Mouse (Mus musculus): Measurements from ENCODE around the gene Elf2. TPM values are rescaled to one million over a fixed set of nuclear protein-coding genes. Genes with fewer than 3 reads are reported as not detected.

Elf2 gene
- total RNA-seq, 1 experiment from 2014 or later, result 175 TPM

DNA sequence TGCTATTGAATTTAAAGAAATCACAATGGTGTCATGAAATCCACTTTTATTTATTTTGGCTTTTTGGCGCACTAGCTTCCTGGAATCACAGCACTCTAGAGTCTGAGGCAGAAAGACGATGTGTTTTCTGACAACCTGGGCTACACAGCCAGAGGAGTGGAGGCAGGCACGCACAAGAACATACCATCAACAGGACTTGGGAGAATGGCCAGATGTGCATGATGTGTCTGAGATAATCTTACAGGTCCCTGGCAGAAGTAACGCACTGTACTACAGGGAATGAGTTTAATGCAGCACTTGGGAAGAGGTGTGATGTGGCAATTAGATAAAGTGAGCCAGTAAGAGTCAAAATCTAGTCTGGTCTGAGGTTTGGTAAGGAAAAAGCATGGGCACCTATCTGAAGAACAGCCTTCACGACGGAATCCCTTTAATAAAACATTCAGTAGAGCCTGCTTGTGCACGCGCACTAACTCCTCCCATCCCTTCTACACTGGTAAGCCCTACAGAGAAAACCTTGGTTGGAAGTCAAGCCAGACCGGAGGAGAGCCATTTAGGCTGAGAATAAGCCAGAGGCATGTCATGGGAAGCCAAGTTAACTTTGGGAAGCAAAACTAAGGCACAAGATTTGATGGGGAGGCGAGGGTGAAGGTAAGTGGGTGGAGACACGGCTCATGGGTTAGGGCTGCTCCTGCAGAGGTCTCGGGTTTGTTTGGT lies 87.6 kb downstream of the Elf2 start:
- ATAC-seq (ENCODE audit: extremely low read depth, insufficient number of reproducible peaks, low FRiP score, poor library complexity, severe bottlenecking), result no peak

GRCm38 (mm10) chr3:51252223-51252622 lies 88.2 kb downstream of the Elf2 start:
- ATAC-seq (ENCODE audit: extremely low read depth, insufficient number of reproducible peaks, low FRiP score, poor library complexity, severe bottlenecking), result no peak

DNA sequence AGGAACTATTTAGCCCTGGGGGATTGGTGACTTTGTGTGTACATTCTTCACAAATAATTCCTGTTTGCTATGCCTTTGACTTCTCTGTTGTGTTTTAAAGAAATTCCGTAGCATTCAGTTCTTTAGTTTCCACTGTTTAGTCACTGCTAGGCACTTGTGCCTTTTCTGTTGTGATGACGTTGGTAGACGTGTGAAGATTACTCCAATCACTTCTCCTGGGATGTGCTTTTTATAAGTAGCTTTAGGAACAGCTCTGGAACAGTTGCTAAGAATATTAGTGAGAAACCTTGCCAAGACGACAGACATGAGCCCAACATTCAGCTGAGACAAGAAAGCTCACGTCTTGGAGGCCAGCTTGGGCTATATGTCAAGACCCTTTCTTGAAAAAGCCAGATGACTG lies 89.4 kb downstream of the Elf2 start:
- no peak for ATAC-seq (ENCODE audit: extremely low read depth, insufficient number of reproducible peaks, low FRiP score, poor library complexity, severe bottlenecking)

- ATAC-seq (ENCODE audit: extremely low read depth, insufficient number of reproducible peaks, low FRiP score, poor library complexity, severe bottlenecking), result no peak
Observed at GRCm38 (mm10) chr3:51249866-51250265, 90.6 kb downstream of the Elf2 start.

DNA sequence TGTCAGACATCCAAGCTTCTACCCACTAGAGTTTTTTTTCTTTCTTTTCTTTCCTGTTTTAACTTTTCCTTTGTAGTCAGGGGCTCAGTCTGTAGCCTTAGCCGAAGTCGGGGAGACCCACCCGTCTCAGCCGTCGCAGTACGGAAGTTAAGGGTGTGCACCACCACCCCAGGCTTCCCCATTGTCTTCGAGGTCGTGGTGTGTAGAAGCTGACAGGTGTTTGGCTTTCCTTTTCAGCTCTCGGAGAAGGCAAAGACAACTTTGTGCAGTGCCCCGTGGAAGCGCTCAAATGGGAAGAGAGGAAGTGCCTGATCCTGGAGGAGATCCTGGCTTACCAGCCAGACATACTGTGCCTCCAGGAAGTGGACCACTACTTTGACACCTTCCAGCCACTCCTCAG lies 91.0 kb downstream of the Elf2 start:
- ATAC-seq (ENCODE audit: extremely low read depth, insufficient number of reproducible peaks, low FRiP score, poor library complexity, severe bottlenecking), result no peak

DNA sequence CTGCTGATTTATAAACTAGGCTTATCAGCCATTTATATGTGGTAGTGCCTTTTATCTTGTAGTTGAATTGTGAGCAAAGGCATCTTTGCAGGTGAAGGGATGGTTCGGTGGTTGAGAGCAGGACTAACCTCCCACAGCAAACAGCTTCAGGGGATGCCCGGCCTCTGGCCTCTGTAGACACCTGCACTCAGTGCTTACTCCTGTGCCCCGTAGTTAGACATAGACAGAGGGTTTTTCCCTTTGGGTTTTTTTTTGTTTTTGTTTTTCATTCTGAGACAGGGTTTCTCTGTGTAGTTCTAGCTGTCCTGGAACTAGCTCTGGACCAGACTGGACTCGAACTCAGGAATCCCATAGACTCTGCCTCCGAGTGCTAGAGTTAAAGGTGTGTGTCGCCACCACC lies 91.9 kb downstream of the Elf2 start:
- no peak for ATAC-seq (ENCODE audit: extremely low read depth, insufficient number of reproducible peaks, low FRiP score, poor library complexity, severe bottlenecking)

DNA sequence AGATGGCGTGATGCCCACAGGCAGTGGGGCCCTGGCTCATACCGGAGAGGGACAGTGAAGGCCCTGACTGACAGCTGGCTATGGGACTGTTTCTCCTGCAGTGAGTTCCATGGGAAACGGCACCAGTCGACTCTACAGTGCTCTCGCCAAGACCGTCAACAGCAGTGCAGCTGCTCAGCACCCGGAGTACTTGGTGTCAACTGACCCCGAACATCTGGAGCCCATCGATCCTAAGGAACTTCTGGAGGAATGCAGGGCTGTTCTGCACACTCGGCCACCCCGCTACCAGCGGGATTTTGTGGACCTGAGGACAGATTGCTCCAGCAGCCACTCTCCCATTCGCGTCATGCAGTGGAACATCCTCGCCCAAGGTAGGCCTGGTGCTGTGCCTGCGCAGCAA lies 92.8 kb downstream of the Elf2 start:
- ATAC-seq (ENCODE audit: extremely low read depth, insufficient number of reproducible peaks, low FRiP score, poor library complexity, severe bottlenecking), result no peak

GRCm38 (mm10) chr3:51239541-51239940 lies 100.9 kb downstream of the Elf2 start:
- ATAC-seq (ENCODE audit: extremely low read depth, insufficient number of reproducible peaks, low FRiP score, poor library complexity, severe bottlenecking), result no peak

- ATAC-seq (ENCODE audit: extremely low read depth, insufficient number of reproducible peaks, low FRiP score, poor library complexity, severe bottlenecking), result no peak
Observed at GRCm38 (mm10) chr3:51238515-51238914, 101.9 kb downstream of the Elf2 start.

- ATAC-seq (ENCODE audit: extremely low read depth, insufficient number of reproducible peaks, low FRiP score, poor library complexity, severe bottlenecking), result no peak
Observed at GRCm38 (mm10) chr3:51234752-51235055, 105.8 kb downstream of the Elf2 start.

GRCm38 (mm10) chr3:51233918-51234751 lies 106.3 kb downstream of the Elf2 start:
- ATAC-seq (ENCODE audit: extremely low read depth, insufficient number of reproducible peaks, low FRiP score, poor library complexity, severe bottlenecking), result peak; percentile 87

- ATAC-seq (ENCODE audit: extremely low read depth, insufficient number of reproducible peaks, low FRiP score, poor library complexity, severe bottlenecking), result no peak
Observed at GRCm38 (mm10) chr3:51233474-51233873, 107.0 kb downstream of the Elf2 start.

- no peak for ATAC-seq (ENCODE audit: extremely low read depth, insufficient number of reproducible peaks, low FRiP score, poor library complexity, severe bottlenecking)
Observed at GRCm38 (mm10) chr3:51232205-51232910, 108.1 kb downstream of the Elf2 start.

GRCm38 (mm10) chr3:51231499-51231898 lies 109.0 kb downstream of the Elf2 start:
- no peak for ATAC-seq (ENCODE audit: extremely low read depth, insufficient number of reproducible peaks, low FRiP score, poor library complexity, severe bottlenecking)

DNA sequence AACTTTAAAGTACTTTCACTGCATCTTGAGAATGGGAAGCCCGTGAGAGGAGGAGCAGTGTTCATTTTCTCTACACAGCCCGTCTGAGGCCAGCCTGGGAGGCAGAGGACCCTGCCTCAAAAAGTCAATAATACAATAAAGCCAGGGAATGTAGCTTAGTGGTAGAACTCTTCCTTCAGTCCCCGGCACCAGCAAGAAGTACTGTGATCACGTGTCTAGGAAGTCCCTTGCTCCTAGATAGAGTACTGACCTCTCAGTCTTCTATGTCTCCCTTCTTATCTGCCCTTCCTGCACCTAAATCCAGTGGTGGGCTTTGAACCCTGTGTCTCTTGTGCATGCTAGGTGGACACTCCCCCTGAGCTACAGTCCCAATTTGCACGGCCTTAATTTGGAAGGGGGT lies 109.6 kb downstream of the Elf2 start:
- no peak for ATAC-seq (ENCODE audit: extremely low read depth, insufficient number of reproducible peaks, low FRiP score, poor library complexity, severe bottlenecking)

- no peak for ATAC-seq (ENCODE audit: extremely low read depth, insufficient number of reproducible peaks, low FRiP score, poor library complexity, severe bottlenecking)
Observed at GRCm38 (mm10) chr3:51230146-51230835, 110.2 kb downstream of the Elf2 start.

DNA sequence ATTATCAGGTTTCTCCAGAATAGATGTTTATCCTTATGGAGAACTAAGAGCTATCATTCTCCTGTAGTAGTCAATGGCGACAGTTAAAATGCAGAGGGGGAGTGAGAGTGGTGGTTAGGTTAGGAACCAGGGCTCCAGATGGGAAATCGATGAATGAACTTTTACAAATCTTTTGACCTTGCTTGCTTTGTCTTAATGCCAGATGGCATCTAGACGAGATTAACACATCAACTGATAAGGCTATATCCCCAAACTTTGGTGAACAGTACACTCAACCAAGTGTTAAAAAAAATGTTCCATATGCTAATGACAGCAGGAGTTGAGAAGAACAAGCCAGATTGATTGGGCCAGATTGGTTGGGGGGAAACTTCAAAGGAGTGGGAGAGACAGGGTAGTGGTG lies 111.2 kb downstream of the Elf2 start:
- no peak for ATAC-seq (ENCODE audit: extremely low read depth, insufficient number of reproducible peaks, low FRiP score, poor library complexity, severe bottlenecking)

DNA sequence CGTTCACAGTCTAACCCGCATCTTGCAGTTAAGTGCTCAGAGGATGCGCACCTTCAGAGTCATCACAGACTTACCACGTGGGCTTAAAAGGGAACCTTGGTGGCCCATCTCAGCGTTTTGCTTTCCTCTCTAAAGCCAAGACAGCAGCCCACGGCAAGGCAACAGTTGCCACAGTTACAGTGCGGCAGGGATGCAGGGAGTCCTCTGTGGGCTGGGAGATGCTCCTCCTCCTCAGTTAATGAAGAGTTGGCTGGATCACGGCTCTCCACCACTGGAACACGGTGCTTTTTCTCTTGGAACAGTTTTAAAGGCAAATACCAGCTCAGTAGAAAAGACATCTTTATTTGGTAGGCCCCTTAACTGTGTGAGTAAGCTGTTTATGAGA lies 111.7 kb downstream of the Elf2 start:
- ATAC-seq (ENCODE audit: extremely low read depth, insufficient number of reproducible peaks, low FRiP score, poor library complexity, severe bottlenecking), result no peak

GRCm38 (mm10) chr3:51228038-51228820 lies 112.2 kb downstream of the Elf2 start:
- 0 out of 2 replicates have a peak, but pooled peaks have one; percentile 28 for ATAC-seq (ENCODE audit: extremely low read depth, insufficient number of reproducible peaks, low FRiP score, poor library complexity, severe bottlenecking)

All from neutrophil, adult 5-6 weeks (primary cell).